Mouse (Mus musculus) bone marrow, adult 2 months (tissue): ENCODE data around the gene Pi4kb.

Experiments
- CTCF ChIP-seq: fragments of 200-500 bp; IDR thresholded peaks from 2 replicates; pipeline ENCODE4 v1.5.1; 2011; ENCODE audit warnings: low read length, control low read depth; ENCODE audit not compliant: control insufficient read depth, insufficient read depth
- POLR2A ChIP-seq: fragments of 200-500 bp; IDR thresholded peaks from 2 replicates; pipeline ENCODE4 v1.6.1; 2011; ENCODE audit warnings: low read depth, mild to moderate bottlenecking, control low read depth, low read length, borderline replicate concordance; ENCODE audit not compliant: control insufficient read depth

GRCm38 (mm10) chr3:95027701-95028100 lies 53.2 kb downstream of the Pi4kb start:
- TF ChIP-seq CTCF (no peak), POLR2A (no peak)
